Mouse (Mus musculus) hindbrain, postnatal 0 days (tissue): ENCODE results near the gene 1810024B03Rik. TPM values are rescaled to one million over a fixed set of nuclear protein-coding genes. Genes with fewer than 3 reads are reported as not detected.
A peak's percentile ranks its signal among the peaks of the same experiment; 100 is the strongest.

ENCODE experiments used
- ATAC-seq: fragments of 200-750 bp; cut with Nextera tagmentation; 2 replicates; pipeline ENCODE4 v1.8.0; 2017; ENCODE audit warnings: mild to moderate bottlenecking, moderate TSS enrichment, moderate library complexity
- DNase-seq: peaks from one replicate; pipeline ENCODE4 v3.0.0-alpha.2; 2015; ENCODE audit warnings: low spot score
- H3K27ac ChIP-seq: fragments of 300-500 bp; sonication (generic); 2 replicates; pipeline ENCODE4 v1.5.1; 2014; ENCODE audit warnings: mild to moderate bottlenecking
- H3K27me3 ChIP-seq: fragments of 300-500 bp; sonication (generic); 2 replicates; pipeline ENCODE4 v1.6.1; 2014; ENCODE audit warnings: low read length, mixed read lengths; ENCODE audit not compliant: insufficient read depth
- H3K36me3 ChIP-seq: fragments of 300-500 bp; sonication (generic); 2 replicates; pipeline ENCODE4 v1.6.1; 2014; ENCODE audit warnings: low read length, mixed read lengths; ENCODE audit not compliant: insufficient read depth
- H3K4me1 ChIP-seq: fragments of 300-500 bp; sonication (generic); 2 replicates; pipeline ENCODE4 v1.6.1; 2014; ENCODE audit warnings: antibody characterized with exemption, low read length, mixed read lengths; ENCODE audit not compliant: insufficient read depth
- H3K4me2 ChIP-seq: fragments of 300-500 bp; sonication (generic); 2 replicates; pipeline ENCODE4 v1.6.1; 2014; ENCODE audit warnings: low read depth, mild to moderate bottlenecking, low read length, moderate library complexity, mixed read lengths
- H3K4me3 ChIP-seq: fragments of 300-500 bp; sonication (generic); 2 replicates; pipeline ENCODE4 v1.5.1; 2014; ENCODE audit warnings: low read length
- H3K9ac ChIP-seq: fragments of 300-500 bp; sonication (generic); replicated peaks from 2 replicates; pipeline ENCODE4 v1.6.1; 2014; ENCODE audit warnings: mild to moderate bottlenecking, low read length, moderate library complexity, mixed read lengths
- H3K9me3 ChIP-seq: fragments of 300-500 bp; sonication (generic); 2 replicates; pipeline ENCODE4 v1.6.1; 2016; ENCODE audit warnings: low read length, mixed read lengths
- CTCF ChIP-seq: IDR thresholded peaks from 2 replicates; pipeline ENCODE4 v1.5.1; 2016; ENCODE audit warnings: antibody characterized with exemption, control low read depth, low read depth
- WGBS: fragments of 180-500 bp; shearing (Covaris S2); extraction: QIAGEN DNeasy Blood & Tissue Kit; methylation state at CpG from one replicate; pipeline ENCODE4 v1.1.7; 2014; 5-methylcytosine and 5-hydroxymethylcytosine counted together
- polyA plus RNA-seq: library from polyadenylated mRNA; unstranded; fragments of >200 nt; fragmentation: Nextera tagmentation; extraction: Ambion mirVana; gene quantifications from 2 replicates; pipeline ENCODE4 v1.2.1, GENCODE M21; 2015
- total RNA-seq: library from RNA; depleted of rRNA; stranded (reverse); fragments of >200 nt; gene quantifications from 2 replicates; pipeline ENCODE4 v1.2.3, GENCODE M21; 2014; rRNA removed

1810024B03Rik gene
- total and polyA plus RNA-seq, 2 experiments from 2014 or later = 0.26 to 1.7 TPM

DNA sequence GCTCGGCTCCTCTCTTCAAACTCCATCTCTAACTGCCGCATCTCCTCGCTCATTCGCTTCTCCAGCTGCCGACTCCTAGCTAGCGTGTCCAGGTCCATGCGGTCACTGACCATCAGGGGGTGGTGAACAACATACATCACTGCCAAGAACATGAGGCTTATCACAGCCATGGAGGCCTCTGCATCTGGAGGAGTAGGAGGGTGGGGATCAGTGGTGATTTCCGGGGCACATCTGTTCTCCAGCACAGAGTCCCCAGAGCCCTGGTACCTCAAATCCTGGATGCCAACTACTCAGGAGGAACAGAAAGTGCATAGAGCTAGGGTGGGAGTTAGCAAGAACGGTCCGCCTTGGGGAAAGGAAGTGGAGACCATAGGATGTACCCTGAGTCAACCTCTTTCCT, 66.0 kb downstream of the 1810024B03Rik start:
- H3K4me1 ChIP-seq = peaks cover 5% of the 10 kb centered on the region; the same call in 1 of the 2 replicates
- no peak overlapping the region for H3K4me3 ChIP-seq
- H3K27me3 ChIP-seq = no peaks in the 10 kb centered on the region
- H3K9me3 ChIP-seq = no peaks in the 10 kb centered on the region
- H3K36me3 ChIP-seq = no peaks in the 10 kb centered on the region
- peak overlapping the region; percentile 68; the same call in 1 of the 2 replicates for H3K4me2 ChIP-seq
- no peak overlapping the region for H3K27ac ChIP-seq
- no peak overlapping the region for H3K9ac ChIP-seq
- TF ChIP-seq CTCF = no peak
- 86% methylated on average over 10 of the region's 10 CpGs for WGBS
- ATAC-seq (peak; percentile 30; the same call in 1 of the 2 replicates), DNase-seq (no peak)

DNA sequence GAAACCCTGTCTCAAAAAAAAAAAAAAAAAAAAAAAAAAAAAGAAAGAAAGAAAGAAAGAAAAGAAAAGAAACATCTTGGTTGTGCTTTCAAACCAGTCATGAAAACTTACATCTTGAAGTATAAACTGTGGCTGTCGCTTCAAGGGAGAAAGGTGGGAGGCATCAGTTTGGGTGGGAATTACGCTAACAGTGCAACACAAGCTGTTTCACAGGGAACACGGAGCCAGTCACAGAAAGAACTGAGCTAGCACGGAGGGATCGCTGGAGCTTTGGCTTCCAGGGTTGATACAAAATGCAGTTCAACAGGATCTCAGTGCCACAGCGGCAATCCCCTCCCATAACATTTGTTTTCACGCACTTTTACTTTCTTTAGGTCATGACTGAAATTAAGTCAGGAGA, 68.1 kb downstream of the 1810024B03Rik start:
- Histone ChIP-seq H3K9ac (no peak overlapping the region), H3K27ac (no peak overlapping the region), H3K27me3 (no peaks in the 10 kb centered on the region), H3K9me3 (no peaks in the 10 kb centered on the region), H3K4me3 (no peak overlapping the region), H3K4me1 (peaks cover 8% of the 10 kb centered on the region; the same call in 1 of the 2 replicates), H3K36me3 (no peaks in the 10 kb centered on the region), H3K4me2 (no peak overlapping the region)
- 97% methylated on average over 7 of the region's 7 CpGs for WGBS
- no peak for ATAC-seq
- no peak for DNase-seq
- no peak for TF ChIP-seq CTCF

DNA sequence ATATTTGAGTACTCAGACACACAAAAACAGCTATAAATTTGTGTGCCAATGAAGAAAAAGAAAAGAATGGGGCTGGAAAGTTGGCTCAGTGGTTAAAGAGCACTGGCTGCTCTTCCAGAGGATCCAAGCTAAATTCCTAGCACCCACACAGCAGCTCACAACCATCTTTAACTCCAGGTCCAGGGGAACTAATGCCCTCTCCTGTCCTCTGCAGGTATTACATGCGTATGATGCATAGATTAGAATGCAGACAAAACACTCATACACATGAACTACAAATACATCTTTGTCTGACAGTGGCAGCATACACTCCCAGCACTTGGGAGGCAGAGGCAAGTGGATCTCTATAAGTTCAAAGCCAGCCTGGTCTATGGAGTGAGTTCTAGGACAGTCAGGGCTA, 68.5 kb downstream of the 1810024B03Rik start:
- WGBS = 97% methylated on average over 1 of the region's 1 CpGs
- no peaks in the 10 kb centered on the region for H3K9me3 ChIP-seq
- H3K4me3 ChIP-seq = no peak overlapping the region
- no peak overlapping the region for H3K4me2 ChIP-seq
- H3K27me3 ChIP-seq = no peaks in the 10 kb centered on the region
- H3K9ac ChIP-seq = no peak overlapping the region
- no peak for DNase-seq
- H3K36me3 ChIP-seq = no peaks in the 10 kb centered on the region
- peaks cover 8% of the 10 kb centered on the region; the same call in 1 of the 2 replicates for H3K4me1 ChIP-seq
- no peak for ATAC-seq
- no peak overlapping the region for H3K27ac ChIP-seq
- TF ChIP-seq CTCF = peak; percentile 17; the same call in 1 of the 2 replicates

DNA sequence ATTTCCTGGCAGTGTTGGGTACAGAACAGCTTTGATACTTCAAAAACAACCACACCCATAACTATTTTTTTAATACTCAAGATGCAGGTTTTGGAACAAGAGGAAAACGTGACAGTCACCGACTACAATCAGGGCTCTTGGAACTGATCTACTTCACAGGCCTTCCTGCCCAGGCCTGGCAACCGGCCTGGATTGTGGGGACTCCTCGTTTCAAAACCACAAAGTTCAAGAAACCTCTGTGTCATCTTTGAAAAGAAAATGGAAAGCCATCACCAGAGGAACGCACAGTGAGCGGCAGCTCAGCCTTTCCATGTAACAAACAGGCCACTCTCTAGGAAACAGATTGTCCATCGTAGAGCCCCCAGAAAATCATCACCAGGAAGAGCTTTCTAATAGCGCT, 69.0 kb downstream of the 1810024B03Rik start:
- Histone ChIP-seq H3K9ac (no peak overlapping the region), H3K36me3 (no peaks in the 10 kb centered on the region), H3K4me1 (peaks cover 8% of the 10 kb centered on the region; the same call in 1 of the 2 replicates), H3K4me2 (no peak overlapping the region), H3K27me3 (no peaks in the 10 kb centered on the region), H3K27ac (no peak overlapping the region), H3K9me3 (no peaks in the 10 kb centered on the region), H3K4me3 (no peak overlapping the region)
- ATAC-seq = no peak
- no peak for DNase-seq
- WGBS = 89% methylated on average over 8 of the region's 8 CpGs
- no peak for TF ChIP-seq CTCF

DNA sequence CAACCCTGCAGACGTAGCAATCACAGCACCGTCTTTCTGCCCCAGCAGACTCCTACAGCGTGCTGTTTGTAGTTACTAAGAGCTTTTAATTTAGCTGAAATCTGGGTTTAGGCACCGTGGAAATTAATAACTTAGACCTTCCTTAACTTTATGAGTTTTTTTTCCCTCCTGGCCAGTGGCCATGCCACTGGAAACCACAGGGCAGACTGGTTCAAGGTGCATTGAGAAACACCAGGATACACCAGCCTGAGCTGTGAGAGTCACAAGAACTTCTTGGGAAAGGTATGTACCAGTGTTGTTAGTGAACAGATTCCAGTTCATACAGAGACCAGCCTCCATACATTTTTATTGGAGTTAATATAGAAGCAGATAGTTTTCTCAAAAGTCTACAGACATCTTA, 69.6 kb downstream of the 1810024B03Rik start:
- no peak for ATAC-seq
- H3K36me3 ChIP-seq = no peaks in the 10 kb centered on the region
- no peak for DNase-seq
- no peak overlapping the region for H3K9ac ChIP-seq
- H3K9me3 ChIP-seq = no peaks in the 10 kb centered on the region
- no peak for TF ChIP-seq CTCF
- WGBS = 79% methylated on average over 4 of the region's 4 CpGs
- H3K4me3 ChIP-seq = no peak overlapping the region
- no peak overlapping the region for H3K4me2 ChIP-seq
- H3K27ac ChIP-seq = no peak overlapping the region
- peaks cover 5% of the 10 kb centered on the region; the same call in 1 of the 2 replicates for H3K4me1 ChIP-seq
- no peaks in the 10 kb centered on the region for H3K27me3 ChIP-seq

DNA sequence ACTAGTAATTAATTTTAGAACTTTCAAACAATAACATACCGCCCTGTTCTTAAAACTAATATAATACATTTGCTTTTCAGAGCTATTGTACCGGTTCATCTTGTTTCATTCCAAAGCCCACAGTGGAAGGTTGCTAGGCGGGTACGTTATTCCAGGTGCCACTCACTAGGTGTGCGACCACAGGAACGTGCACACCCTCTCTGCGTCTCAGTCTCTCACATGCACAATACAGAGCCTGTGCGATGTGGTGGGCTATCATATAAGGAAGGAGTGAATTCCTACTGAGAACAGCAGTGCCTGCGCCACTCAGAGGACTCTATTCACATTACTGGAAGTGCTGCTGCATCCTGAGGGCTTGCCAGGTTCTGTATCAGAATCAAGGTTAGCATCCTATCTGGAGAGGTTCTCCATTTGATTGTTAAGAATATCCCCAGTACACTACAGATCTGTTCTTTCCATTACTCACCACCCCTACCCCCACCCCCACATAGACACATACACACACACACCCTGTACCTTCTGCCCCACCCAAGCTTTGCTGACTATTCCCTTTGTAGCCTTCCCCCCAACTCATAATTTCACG, 70.2 kb downstream of the 1810024B03Rik start:
- 78% methylated on average over 10 of the region's 10 CpGs for WGBS
- no peak overlapping the region for H3K4me3 ChIP-seq
- ATAC-seq = no peak
- no peak overlapping the region for H3K9ac ChIP-seq
- H3K4me1 ChIP-seq = peaks cover 5% of the 10 kb centered on the region; the same call in 1 of the 2 replicates
- no peak for TF ChIP-seq CTCF
- no peak overlapping the region for H3K4me2 ChIP-seq
- DNase-seq = no peak
- no peaks in the 10 kb centered on the region for H3K36me3 ChIP-seq
- no peaks in the 10 kb centered on the region for H3K27me3 ChIP-seq
- no peaks in the 10 kb centered on the region for H3K9me3 ChIP-seq
- H3K27ac ChIP-seq = no peak overlapping the region

DNA sequence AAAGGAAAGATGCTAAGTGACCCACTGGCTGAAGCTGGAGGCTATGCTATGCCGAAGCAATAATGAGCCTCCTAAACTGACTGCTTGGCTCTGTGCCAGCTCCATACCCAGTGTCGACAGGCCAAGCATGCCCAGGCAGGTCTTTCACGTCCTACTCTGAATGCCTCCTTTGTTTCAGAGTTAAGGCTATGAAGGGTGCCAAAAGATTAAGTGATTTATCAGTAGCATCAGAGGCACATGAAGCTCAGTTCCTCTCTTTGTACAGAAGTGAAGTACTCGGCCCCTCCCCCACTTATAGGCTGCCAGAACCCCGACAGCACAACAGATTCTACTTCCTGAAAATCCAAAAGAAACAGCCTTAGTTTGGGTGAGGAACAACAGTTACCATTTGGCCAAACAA, 71.1 kb downstream of the 1810024B03Rik start:
- H3K4me3 ChIP-seq = no peak overlapping the region
- H3K4me1 ChIP-seq = peaks cover 5% of the 10 kb centered on the region; the same call in 1 of the 2 replicates
- DNase-seq (peak; percentile 55), ATAC-seq (no peak)
- H3K9ac ChIP-seq = no peak overlapping the region
- H3K27me3 ChIP-seq = no peaks in the 10 kb centered on the region
- H3K4me2 ChIP-seq = 0 out of 2 replicates have a peak overlapping the region, but pooled peaks have one; percentile 5
- H3K27ac ChIP-seq = no peak overlapping the region
- H3K36me3 ChIP-seq = no peaks in the 10 kb centered on the region
- H3K9me3 ChIP-seq = no peaks in the 10 kb centered on the region
- TF ChIP-seq CTCF = no peak
- 9% methylated on average over 5 of the region's 5 CpGs for WGBS

Other genes starting within 250 kb of the 1810024B03Rik start
- 9.5 and 10.1 TPM in 2 replicates for gene Ap4e1, start 199.6 kb downstream of the 1810024B03Rik start, total RNA-seq
- gene Ap4e1, start 199.6 kb downstream of the 1810024B03Rik start, polyA plus RNA-seq = 5.9 and 7.4 TPM in 2 replicates
- 6.8 and 9.3 TPM in 2 replicates for gene Blvra, start 137.6 kb downstream of the 1810024B03Rik start, total RNA-seq
- gene Blvra, start 137.6 kb downstream of the 1810024B03Rik start, polyA plus RNA-seq = 26.5 and 33.4 TPM in 2 replicates
- gene Ncaph, start 74.3 kb downstream of the 1810024B03Rik start, total RNA-seq = 13.7 and 15.9 TPM in 2 replicates
- gene Ncaph, start 74.3 kb downstream of the 1810024B03Rik start, polyA plus RNA-seq = 13.0 and 15.6 TPM in 2 replicates
- 11.5 and 14.6 TPM in 2 replicates for gene Itpripl1, start 64.8 kb downstream of the 1810024B03Rik start, total RNA-seq
- 11.0 and 12.4 TPM in 2 replicates for gene Itpripl1, start 64.8 kb downstream of the 1810024B03Rik start, polyA plus RNA-seq
- 99.2 and 102 TPM in 2 replicates for gene Snrnp200, start 106 bp upstream of the 1810024B03Rik start, total RNA-seq
- gene Snrnp200, start 106 bp upstream of the 1810024B03Rik start, polyA plus RNA-seq = 29.6 and 31.7 TPM in 2 replicates
- 53.0 and 56.1 TPM in 2 replicates for gene Ciao1, start 39.5 kb upstream of the 1810024B03Rik start, total RNA-seq
- gene Ciao1, start 39.5 kb upstream of the 1810024B03Rik start, polyA plus RNA-seq = 30.0 and 35.3 TPM in 2 replicates
- 169 TPM in 2 replicates for gene Tmem127, start 39.6 kb upstream of the 1810024B03Rik start, total RNA-seq
- 72.1 and 76.1 TPM in 2 replicates for gene Tmem127, start 39.6 kb upstream of the 1810024B03Rik start, polyA plus RNA-seq
- gene Stard7, start 61.9 kb upstream of the 1810024B03Rik start, total RNA-seq = 142 and 146 TPM in 2 replicates
- gene Stard7, start 61.9 kb upstream of the 1810024B03Rik start, polyA plus RNA-seq = 92.3 and 94.3 TPM in 2 replicates
- 8.7 and 14.3 TPM in 2 replicates for gene Dusp2, start 127.9 kb upstream of the 1810024B03Rik start, total RNA-seq
- gene Dusp2, start 127.9 kb upstream of the 1810024B03Rik start, polyA plus RNA-seq = 19.4 and 19.9 TPM in 2 replicates
- gene Astl, start 130.4 kb upstream of the 1810024B03Rik start, total RNA-seq = not detected in 2 replicates
- gene Astl, start 130.4 kb upstream of the 1810024B03Rik start, polyA plus RNA-seq = not detected in 2 replicates
- 0.47 and 0.99 TPM in 2 replicates for gene Adra2b, start 154.9 kb upstream of the 1810024B03Rik start, total RNA-seq
- 0.89 and 1.1 TPM in 2 replicates for gene Adra2b, start 154.9 kb upstream of the 1810024B03Rik start, polyA plus RNA-seq
- gene Gpat2, start 216.9 kb upstream of the 1810024B03Rik start, total RNA-seq = 0.42 TPM in 1 of 2 replicates, not detected in the other
- 0.21 and 0.28 TPM in 2 replicates for gene Gpat2, start 216.9 kb upstream of the 1810024B03Rik start, polyA plus RNA-seq
- 29.4 and 44.4 TPM in 2 replicates for gene Fahd2a, start 236.3 kb upstream of the 1810024B03Rik start, total RNA-seq
- gene Fahd2a, start 236.3 kb upstream of the 1810024B03Rik start, polyA plus RNA-seq = 33.6 and 34.0 TPM in 2 replicates